Mouse (Mus musculus) embryonic fibroblast, embryonic 13.5 days (primary cell): ENCODE measurements at regions not wholly inside any gene's neighbourhood (a gene's known extent, or its start where the extent isn't known, plus 50 kb on each side); places are given as distances from the start of the nearest gene placed in this dataset.
A peak's percentile ranks its signal among the peaks of the same experiment; 100 is the strongest.

ENCODE experiments used
- H3K27ac ChIP-seq: 2 replicates; pipeline ENCODE4 v1.5.1; 2012; ENCODE audit warnings: low read length, control low read depth, inconsistent platforms; ENCODE audit not compliant: insufficient read depth
- H3K4me1 ChIP-seq: 2 replicates; pipeline ENCODE4 v1.6.1; 2011; ENCODE audit warnings: low read length; ENCODE audit not compliant: control insufficient read depth, insufficient read depth
- H3K4me3 ChIP-seq: 2 replicates; pipeline ENCODE4 v1.5.1; 2011; ENCODE audit warnings: mild to moderate bottlenecking, control low read depth, low read length; ENCODE audit not compliant: insufficient read depth
- CTCF ChIP-seq: IDR thresholded peaks from 2 replicates; pipeline ENCODE4 v1.5.1; 2011; ENCODE audit warnings: mild to moderate bottlenecking, control low read depth, low read length, moderate library complexity, borderline replicate concordance; ENCODE audit not compliant: insufficient read depth
- POLR2A ChIP-seq: IDR thresholded peaks from 2 replicates; pipeline ENCODE4 v1.6.1; 2011; ENCODE audit warnings: low read depth, mild to moderate bottlenecking, control low read depth, low read length, moderate library complexity

DNA sequence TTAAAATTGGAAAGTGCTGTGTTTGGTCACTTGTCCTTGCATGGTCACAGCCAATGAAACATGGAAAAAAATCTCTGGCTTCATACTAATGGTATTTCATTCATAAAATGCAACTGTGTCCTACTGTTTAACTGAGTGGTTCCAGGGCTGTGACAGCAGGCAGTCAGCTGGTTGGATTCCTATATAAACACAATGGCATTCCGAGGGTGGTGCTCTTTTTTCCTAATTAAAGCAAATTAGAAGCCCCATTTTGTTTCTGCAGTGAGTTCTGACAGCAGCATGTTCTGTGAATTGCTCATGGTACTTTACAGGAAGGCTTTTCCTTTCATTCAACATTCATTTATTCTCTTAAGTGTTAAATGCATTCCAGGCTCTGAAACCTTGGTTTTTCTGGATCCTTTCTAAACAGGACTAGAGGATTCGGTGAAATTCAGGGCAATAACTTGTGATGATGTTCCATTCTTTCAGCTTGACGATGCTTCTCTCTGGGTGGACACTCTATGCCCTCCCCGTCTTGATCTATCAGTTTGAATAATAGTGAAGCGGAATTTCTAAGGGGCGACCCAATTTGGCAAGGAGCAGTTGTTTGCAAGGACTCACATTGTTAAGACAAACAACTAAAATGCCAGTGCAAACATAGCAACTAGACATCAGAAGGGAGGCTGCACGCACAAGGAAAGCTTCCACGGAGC, 167.8 kb upstream of the Kcnj16 start:
- TF ChIP-seq POLR2A (no peak), CTCF (no peak)
- no peak overlapping the region for H3K27ac ChIP-seq
- H3K4me1 ChIP-seq = no peaks in the 10 kb centered on the region
- H3K4me3 ChIP-seq = no peak overlapping the region

DNA sequence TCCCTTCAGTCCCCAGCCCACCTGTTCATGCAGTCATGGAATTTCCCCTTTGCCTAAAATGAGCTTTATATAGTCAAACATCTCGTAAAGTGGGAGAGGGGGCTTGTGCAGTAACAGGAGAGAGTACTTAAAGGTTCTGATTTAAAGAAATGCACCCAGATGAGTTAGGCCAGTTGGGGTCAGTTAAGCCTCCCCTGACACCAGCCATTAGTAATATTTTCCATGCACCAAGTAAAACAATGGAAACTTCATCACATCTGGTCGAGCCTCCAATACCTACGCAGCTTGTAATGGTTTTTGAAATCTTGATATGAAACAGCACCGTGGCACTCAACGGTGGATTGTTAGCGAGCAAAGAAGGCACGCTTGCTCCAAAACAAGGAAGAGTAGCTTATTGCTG, 165.8 kb upstream of the Kcnj16 start:
- TF ChIP-seq POLR2A = no peak
- H3K4me1 ChIP-seq = no peaks in the 10 kb centered on the region
- H3K4me3 ChIP-seq = no peak overlapping the region
- H3K27ac ChIP-seq = no peak overlapping the region

DNA sequence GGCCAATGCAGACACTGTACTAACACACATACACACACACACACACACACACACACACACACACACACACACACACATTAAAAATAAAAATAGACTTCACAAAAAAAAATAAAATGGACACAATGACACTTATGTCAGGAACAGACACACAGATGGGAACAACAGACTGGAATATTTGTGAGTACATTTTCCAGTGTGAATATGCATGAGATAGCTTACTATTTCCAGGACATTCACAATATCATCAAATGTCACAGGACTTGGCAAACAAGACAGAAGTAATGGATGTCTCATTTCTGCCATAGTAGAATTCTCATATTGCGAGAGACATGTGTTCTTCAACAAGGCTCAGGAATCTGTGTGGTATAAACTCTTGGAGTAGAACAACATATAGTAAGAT, 163.8 kb upstream of the Kcnj16 start:
- H3K4me1 ChIP-seq = no peaks in the 10 kb centered on the region
- no peak for TF ChIP-seq CTCF
- TF ChIP-seq POLR2A = no peak
- H3K4me3 ChIP-seq = no peak overlapping the region
- H3K27ac ChIP-seq = no peak overlapping the region

DNA sequence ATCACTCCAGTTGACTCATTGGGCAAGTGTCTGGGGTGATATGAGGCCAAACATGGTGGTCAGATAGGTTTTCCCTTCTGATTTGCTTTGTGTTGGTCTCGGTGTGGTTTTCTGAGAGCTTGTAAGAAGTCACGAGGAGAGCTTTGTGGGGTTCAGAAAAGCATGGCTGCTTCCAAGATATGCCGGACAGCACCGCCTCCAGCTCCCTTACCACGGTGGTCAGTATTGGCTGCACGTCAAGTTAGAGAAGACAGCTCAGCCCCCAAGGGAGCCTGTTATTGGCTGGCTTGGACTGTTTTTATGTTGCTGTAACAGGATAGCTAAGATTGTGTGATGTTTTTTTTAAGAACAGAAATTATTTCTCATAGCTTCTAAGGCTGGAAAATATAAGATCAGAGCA, 154.7 kb upstream of the Kcnj16 start:
- TF ChIP-seq CTCF (no peak), POLR2A (no peak)
- 0 out of 2 replicates have a peak overlapping the region, but pooled peaks have one; percentile 36 for H3K27ac ChIP-seq
- H3K4me3 ChIP-seq = no peak overlapping the region
- 0 out of 2 replicates have a peak, but pooled peaks cover 2% of the 10 kb centered on the region for H3K4me1 ChIP-seq

DNA sequence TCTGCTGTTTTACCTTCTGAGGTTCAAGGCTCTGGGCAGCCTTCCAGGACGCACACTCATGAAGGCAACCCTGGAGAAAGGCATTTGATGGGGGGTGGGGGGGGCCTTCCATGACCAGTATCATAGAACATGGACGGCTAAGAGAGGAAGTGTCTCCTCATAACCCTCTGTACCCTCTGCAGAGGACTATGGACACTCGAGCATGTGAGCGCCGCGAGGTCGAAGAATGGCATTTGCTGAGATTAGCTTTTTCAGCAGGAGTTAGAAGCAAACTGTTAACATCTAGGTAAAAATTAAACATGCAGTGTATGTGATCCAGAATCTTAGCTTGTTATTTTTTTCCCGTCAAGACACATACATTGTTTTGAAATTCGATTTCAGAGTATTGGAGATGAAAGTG, 153.1 kb upstream of the Kcnj16 start:
- H3K27ac ChIP-seq = no peak overlapping the region
- 0 out of 2 replicates have a peak, but pooled peaks cover 2% of the 10 kb centered on the region for H3K4me1 ChIP-seq
- no peak for TF ChIP-seq CTCF
- no peak for TF ChIP-seq POLR2A
- H3K4me3 ChIP-seq = no peak overlapping the region

DNA sequence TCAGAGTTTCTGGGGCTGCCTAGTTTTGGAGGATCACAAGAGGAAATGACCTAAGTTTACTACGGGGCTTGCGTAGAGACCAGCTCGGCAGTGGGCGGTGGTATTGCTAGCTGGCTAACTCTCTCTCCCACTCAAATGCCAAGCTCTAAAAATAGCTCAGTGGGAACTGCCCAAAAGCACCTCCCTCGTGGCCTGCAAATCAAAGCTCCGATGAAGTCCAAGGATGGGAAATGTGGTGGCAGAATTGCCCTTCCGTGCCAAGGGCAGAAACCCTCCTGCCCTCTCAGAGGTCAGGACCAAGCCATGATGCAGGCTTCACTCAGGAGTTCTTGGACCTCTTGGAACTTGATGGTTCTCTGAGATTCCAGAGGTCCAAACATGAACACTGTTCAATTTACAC, 152.6 kb upstream of the Kcnj16 start:
- no peak overlapping the region for H3K27ac ChIP-seq
- TF ChIP-seq POLR2A (no peak), CTCF (no peak)
- H3K4me1 ChIP-seq = 0 out of 2 replicates have a peak, but pooled peaks cover 2% of the 10 kb centered on the region
- H3K4me3 ChIP-seq = no peak overlapping the region

DNA sequence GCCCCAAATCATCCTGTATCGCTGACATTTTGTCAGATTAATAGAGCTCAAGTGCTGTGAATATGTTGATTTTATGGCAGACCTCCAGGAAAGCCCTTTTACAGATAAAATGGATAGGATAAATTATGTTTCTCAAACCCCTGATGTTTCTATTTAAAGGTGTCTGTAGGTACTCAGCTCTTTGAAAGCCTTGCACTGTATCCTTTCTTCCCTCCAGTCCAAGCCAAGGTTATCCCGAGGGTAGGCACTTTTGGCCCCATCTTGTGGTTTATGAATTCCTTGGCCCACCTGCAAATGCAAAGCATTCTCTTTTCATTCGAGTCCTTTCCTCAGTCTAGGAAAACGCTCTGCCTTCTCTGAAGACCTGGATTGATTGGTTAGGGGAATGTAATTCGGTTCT, 139.2 kb upstream of the Kcnj16 start:
- Histone ChIP-seq H3K27ac (no peak overlapping the region), H3K4me1 (no peaks in the 10 kb centered on the region), H3K4me3 (no peak overlapping the region)
- no peak for TF ChIP-seq POLR2A
- TF ChIP-seq CTCF = no peak

DNA sequence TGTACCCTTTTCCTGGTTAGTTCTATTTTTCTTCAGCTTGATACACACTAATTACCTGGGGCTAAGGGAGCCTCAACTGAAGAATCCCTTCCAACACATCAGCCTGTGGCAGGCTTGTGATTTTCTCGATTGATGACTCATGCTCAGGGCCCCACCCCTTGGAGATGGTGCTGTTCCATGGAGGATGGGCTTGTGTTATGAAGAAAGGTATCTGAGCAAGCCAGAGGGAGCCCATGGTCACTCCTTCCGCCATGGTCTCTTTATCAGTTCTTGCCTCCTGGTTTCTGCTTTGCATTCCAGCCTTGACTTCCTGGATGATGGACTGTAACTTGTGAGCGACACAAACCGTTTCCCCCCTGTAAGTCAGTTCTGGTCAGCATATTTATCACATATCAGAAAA, 131.1 kb upstream of the Kcnj16 start:
- TF ChIP-seq POLR2A (no peak), CTCF (no peak)
- Histone ChIP-seq H3K4me3 (no peak overlapping the region), H3K4me1 (no peaks in the 10 kb centered on the region), H3K27ac (no peak overlapping the region)

DNA sequence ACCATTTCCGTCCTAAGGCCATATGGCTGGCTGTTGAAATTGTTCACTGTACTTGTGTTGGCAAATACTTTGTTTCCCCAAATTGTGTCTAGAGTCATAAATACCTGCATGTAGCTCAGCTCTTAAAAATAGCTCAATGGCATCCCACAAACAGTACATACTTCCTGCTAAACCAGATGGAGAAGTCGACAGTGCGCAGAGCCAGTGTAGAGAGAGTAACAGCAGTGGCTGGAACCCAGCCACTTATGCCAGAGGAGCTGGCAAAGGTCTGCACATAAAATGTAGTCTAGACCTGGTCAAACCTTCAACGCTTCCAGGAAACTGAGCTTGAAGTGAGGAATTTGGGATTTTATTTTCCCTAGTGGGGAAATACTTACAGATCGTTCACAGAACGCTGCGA, 128.5 kb upstream of the Kcnj16 start:
- no peak overlapping the region for H3K27ac ChIP-seq
- no peaks in the 10 kb centered on the region for H3K4me1 ChIP-seq
- TF ChIP-seq POLR2A (no peak), CTCF (no peak)
- H3K4me3 ChIP-seq = no peak overlapping the region

DNA sequence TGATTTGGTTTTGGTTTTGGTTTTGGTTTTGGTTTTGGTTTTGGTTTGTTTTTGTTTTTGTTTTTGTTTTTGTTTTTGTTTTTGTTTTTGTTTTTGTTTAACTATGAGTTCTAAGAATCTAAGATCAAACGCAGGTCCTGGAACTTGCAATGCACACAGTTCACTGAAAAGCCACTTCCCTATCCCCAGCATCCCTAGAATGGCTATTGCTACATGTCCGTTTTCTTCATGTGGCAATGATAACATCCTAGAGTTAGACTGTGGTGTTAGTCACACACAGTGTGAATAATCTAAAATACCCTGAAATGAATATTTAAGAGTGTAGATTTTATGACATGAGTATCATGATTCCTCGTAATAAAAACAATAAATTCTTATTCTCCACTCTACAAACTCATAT, 99.5 kb upstream of the Kcnj16 start:
- Histone ChIP-seq H3K27ac (no peak overlapping the region), H3K4me3 (no peak overlapping the region), H3K4me1 (no peaks in the 10 kb centered on the region)
- TF ChIP-seq POLR2A (no peak), CTCF (no peak)
